Mouse (Mus musculus) liver, adult (tissue): ENCODE data around the gene Olfr395.
"Not testable (repeated sequence)": the region's sequence is repeated elsewhere in the genome, so short reads cannot be mapped to it uniquely, and the experiment has no call there.

Experiments
- GATA4 ChIP-seq: IDR thresholded peaks from 2 replicates; pipeline ENCODE4 v1.6.1; 2014; ENCODE audit warnings: mild to moderate bottlenecking, low read length; ENCODE audit not compliant: insufficient replicate concordance

The Olfr395 gene

GRCm38 (mm10) chr11:73909199-73909598 is at the start of gene Olfr395:
TSS of gene Olfr395 (minus strand) at chr11:73909299.
- TF ChIP-seq GATA4 = not testable (repeated sequence)

GRCm38 (mm10) chr11:73936377-73936776 is 27.3 kb upstream of the Olfr395 start, which contains the start of gene Olfr23:
TSS of gene Olfr23 (plus strand) at chr11:73936677.
- no peak for TF ChIP-seq GATA4

- no peak for TF ChIP-seq GATA4
Measured at GRCm38 (mm10) chr11:73890671-73891070, 18.4 kb downstream of the Olfr395 start, which contains the start of gene Olfr394. TSS of gene Olfr394 (minus strand) at chr11:73890771.
